Mouse (Mus musculus): Measurements from ENCODE around the gene Tmem127.

- TF ChIP-seq POLR2A (IDR thresholded peaks at IDR 0.05; ENCODE audit: control insufficient read depth in 1 of 2, insufficient read depth in 1 of 2, low read depth in 1 of 2, low read length in 2 of 2, poor library complexity in 1 of 2): no peak
- TF ChIP-seq ELF1 (IDR thresholded peaks at IDR 0.05; ENCODE audit: low read depth, low read length): no peak
Observed at GRCm38 (mm10) chr2:127307179-127307578, 59.5 kb downstream of the Tmem127 start.

All from MEL (cell line).